Mouse (Mus musculus): Measurements from ENCODE around the gene Ppfia4. TPM values are rescaled to one million over a fixed set of nuclear protein-coding genes. Genes with fewer than 3 reads are reported as not detected.

The Ppfia4 gene
- polyA plus RNA-seq, 1 experiment from 2014 or later = 2.0 TPM

DNA sequence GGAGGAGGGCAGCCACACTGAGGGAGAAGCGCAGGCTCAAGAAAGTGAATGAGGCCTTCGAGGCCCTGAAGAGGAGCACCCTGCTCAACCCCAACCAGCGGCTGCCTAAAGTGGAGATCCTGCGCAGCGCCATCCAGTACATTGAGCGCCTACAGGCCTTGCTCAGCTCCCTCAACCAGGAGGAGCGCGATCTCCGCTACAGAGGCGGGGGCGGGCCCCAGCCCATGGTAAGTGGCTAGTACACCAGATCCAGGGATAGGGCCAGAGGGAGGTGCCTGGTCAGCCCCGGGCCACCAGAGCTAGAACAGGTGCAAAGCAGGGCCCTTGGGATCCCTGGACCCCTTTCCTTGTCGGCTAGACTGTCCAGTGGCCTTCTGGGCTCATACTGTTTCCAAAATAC lies 42.4 kb downstream of the Ppfia4 start:
- no peaks in the 10 kb centered on the region for H3K27me3 ChIP-seq (ENCODE audit: low read depth, poor library complexity, severe bottlenecking)
- H3K36me3 ChIP-seq = no peaks in the 10 kb centered on the region
- DNase-seq (ENCODE audit: low spot score) = no peak
- H3K4me3 ChIP-seq = no peak overlapping the region
- H3K27ac ChIP-seq (replicated peaks) = 0 out of 2 replicates have a peak overlapping the region, but pooled peaks have one; percentile 57
- H3K4me1 ChIP-seq = peaks cover 39% of the 10 kb centered on the region
- no peaks in the 10 kb centered on the region for H3K9me3 ChIP-seq (replicated peaks)
- WGBS = 88% methylated on average over 13 of the region's 13 CpGs

DNA sequence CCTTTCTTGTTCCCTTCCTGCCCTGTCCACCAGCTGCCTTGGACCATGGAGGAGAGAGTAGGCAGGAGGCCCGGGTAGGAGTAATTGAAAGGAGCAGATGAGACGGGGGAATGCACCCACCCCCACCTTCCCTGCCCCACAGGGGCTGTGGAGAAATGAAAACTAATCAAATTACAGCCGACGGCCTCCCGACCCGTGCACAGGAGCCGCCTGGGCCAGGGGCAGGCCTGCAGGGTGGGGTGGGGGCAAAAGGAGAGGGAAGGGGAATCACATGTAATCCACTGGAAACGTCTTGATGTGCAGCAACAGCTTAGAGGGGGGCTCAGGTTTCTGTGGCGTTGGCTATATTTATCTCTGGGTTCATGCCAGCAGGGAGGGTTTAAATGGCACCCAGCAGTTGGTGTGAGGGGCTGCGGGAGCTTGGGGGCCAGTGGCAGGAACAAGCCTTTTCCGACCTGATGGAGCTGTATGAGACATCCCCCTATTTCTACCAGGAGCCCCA lies 43.1 kb downstream of the Ppfia4 start, which contains the start of gene Myog:
Gene Myog (plus strand): TSS at position 392 of the 502 bp plus-strand sequence.
- DNase-seq (ENCODE audit: low spot score) = no peak
- Histone ChIP-seq H3K36me3 (no peaks in the 10 kb centered on the region), H3K4me3 (no peak within 1 kb of the TSS), H3K9me3 (replicated peaks) (no peaks in the 10 kb centered on the region), H3K27ac (replicated peaks) (peak within 1 kb of the TSS; percentile 57; the same call in 1 of the 2 replicates), H3K4me1 (peaks cover 39% of the 10 kb centered on the region), H3K27me3 (ENCODE audit: low read depth, poor library complexity, severe bottlenecking) (no peaks in the 10 kb centered on the region)
- 57% methylated on average over 11 of the region's 11 CpGs for WGBS

DNA sequence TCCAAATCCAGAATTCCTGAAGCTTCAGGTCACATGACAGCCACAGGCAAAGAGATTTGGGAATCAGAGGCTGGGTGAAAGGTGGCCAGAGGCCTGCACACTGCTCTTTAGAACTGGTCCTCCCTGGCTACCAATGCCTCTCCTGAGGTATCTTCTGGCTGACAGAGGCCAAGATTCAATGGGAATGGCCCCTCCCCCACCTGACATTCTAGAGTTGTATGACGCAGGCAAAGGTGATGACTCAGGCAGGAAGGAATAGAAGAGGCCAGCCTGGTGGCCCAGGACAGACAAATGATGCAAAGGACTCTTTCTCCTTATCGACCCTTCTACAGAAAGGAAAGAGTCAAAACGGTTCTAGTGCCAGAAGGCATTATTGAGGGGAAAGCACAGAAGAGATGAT lies 44.5 kb downstream of the Ppfia4 start:
- 81% methylated on average over 3 of the region's 3 CpGs for WGBS
- Histone ChIP-seq H3K9me3 (replicated peaks) (no peaks in the 10 kb centered on the region), H3K27ac (replicated peaks) (no peak overlapping the region), H3K36me3 (no peaks in the 10 kb centered on the region), H3K4me3 (no peak overlapping the region), H3K27me3 (ENCODE audit: low read depth, poor library complexity, severe bottlenecking) (no peaks in the 10 kb centered on the region), H3K4me1 (peaks cover 40% of the 10 kb centered on the region)
- DNase-seq (ENCODE audit: low spot score) = no peak

DNA sequence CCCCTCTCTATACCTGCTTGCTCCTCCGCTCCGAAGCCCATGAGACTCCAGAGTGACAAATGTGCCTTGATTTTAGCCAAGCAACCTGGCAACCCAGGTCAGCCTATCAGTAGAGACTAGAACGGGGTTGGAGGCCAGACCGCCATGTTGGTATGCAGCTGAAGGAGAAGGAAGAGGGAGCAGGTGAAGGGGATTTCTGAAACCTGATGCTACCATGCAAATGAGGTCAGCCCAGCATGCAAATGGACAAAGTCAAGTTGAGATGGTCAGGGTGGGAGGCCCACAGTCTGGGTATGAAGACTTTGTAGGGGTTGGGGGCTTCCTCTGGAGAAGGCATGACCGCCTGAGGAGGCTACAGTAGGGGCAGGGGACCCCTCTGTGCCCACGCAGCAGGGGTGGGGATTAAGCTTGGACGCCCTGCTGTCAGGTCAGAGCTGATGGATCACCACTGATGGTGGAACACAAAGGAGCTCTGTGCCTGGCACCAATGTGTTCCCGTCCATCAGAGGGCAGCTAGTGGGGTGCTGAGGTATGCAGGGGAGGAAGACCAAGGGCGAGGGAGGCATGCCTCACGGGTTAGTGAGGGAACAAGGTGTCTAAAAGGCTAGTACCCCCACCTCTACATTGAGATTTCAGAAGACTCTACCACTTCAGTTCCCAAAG lies 47.1 kb downstream of the Ppfia4 start:
- Histone ChIP-seq H3K27ac (replicated peaks) (0 out of 2 replicates have a peak overlapping the region, but pooled peaks have one; percentile 23), H3K27me3 (ENCODE audit: low read depth, poor library complexity, severe bottlenecking) (no peaks in the 10 kb centered on the region), H3K4me3 (no peak overlapping the region), H3K36me3 (no peaks in the 10 kb centered on the region), H3K4me1 (peaks cover 24% of the 10 kb centered on the region), H3K9me3 (replicated peaks) (no peaks in the 10 kb centered on the region)
- 60% methylated on average over 10 of the region's 10 CpGs for WGBS
- no peak for DNase-seq (ENCODE audit: low spot score)

DNA sequence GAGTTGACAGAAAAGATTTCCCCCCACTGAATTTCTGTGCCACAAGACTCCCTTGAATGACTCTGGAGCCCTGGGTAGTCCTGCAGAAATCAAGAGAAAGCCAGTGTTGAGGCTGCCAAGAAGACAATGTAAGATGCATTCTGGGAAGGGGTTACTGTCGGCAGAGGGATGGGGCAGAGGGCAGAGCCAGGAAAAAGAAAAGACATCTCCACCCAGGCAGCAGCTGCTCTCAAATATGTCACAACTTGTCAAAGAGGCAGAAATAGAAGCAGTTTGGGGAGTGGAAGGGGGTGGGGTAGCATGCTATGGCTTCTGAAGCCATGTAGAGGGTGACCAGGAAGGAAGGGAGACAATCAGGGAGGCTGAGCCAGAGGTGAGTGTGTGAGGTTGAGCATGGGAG lies 49.6 kb downstream of the Ppfia4 start:
- WGBS = 65% methylated on average over 1 of the region's 1 CpGs
- no peak for DNase-seq (ENCODE audit: low spot score)
- no peak overlapping the region for H3K27ac ChIP-seq (replicated peaks)

DNA sequence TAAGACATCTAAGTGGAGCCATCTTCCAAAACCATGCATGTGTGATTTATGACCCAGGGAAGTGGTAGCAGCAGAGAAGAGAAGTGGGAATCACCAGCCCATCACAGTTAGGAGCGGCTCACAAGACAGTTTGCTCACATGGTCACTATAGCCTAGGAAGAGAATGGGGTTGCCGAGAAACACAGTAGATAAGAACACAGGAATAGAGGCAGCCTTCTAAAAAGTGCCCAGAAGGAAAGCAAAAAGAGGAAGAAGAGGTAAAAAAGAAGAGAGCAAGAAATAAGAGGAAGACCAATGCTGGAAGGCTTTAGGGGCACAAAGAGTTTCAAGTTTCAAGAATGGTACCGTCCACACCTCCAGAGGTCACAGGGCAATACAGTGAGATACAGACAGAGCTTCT lies 50.4 kb downstream of the Ppfia4 start:
- H3K9me3 ChIP-seq (replicated peaks) = no peaks in the 10 kb centered on the region
- no peaks in the 10 kb centered on the region for H3K27me3 ChIP-seq (ENCODE audit: low read depth, poor library complexity, severe bottlenecking)
- WGBS = 85% methylated on average over 3 of the region's 3 CpGs
- H3K4me1 ChIP-seq = peaks cover 12% of the 10 kb centered on the region
- no peaks in the 10 kb centered on the region for H3K36me3 ChIP-seq
- no peak overlapping the region for H3K27ac ChIP-seq (replicated peaks)
- H3K4me3 ChIP-seq = no peak overlapping the region
- no peak for DNase-seq (ENCODE audit: low spot score)

More for the DNA sequence above, 49.6 kb downstream of the Ppfia4 start:
- no peaks in the 10 kb centered on the region for H3K9me3 ChIP-seq (replicated peaks)
- H3K27me3 ChIP-seq (ENCODE audit: low read depth, poor library complexity, severe bottlenecking) = no peaks in the 10 kb centered on the region
- H3K36me3 ChIP-seq = no peaks in the 10 kb centered on the region
- H3K4me3 ChIP-seq = no peak overlapping the region
- peaks cover 12% of the 10 kb centered on the region for H3K4me1 ChIP-seq

DNA sequence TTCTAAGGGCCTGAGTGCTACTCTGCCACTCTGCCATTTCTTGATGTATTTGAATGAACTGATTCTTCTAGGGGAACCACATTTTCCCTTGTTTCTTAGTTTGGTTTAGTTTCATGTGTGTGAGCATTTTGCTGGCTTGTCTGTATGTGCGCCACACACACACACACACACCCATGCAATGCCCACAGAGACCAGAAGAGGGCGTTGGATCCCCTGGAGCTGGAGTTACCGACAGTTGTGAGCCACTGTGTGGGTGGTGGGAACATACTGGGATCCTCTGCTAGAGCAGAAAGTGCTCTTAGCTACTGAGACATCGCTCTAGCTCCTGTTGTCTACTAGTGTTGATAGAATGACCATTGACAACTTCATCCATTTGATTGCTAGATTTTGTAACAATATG lies 51.2 kb downstream of the Ppfia4 start:
- H3K4me1 ChIP-seq = peaks cover 12% of the 10 kb centered on the region
- DNase-seq (ENCODE audit: low spot score) = no peak
- WGBS = 70% methylated on average over 4 of the region's 4 CpGs
- H3K36me3 ChIP-seq = no peaks in the 10 kb centered on the region
- H3K27ac ChIP-seq (replicated peaks) = no peak overlapping the region
- no peak overlapping the region for H3K4me3 ChIP-seq
- no peaks in the 10 kb centered on the region for H3K9me3 ChIP-seq (replicated peaks)
- no peaks in the 10 kb centered on the region for H3K27me3 ChIP-seq (ENCODE audit: low read depth, poor library complexity, severe bottlenecking)

DNA sequence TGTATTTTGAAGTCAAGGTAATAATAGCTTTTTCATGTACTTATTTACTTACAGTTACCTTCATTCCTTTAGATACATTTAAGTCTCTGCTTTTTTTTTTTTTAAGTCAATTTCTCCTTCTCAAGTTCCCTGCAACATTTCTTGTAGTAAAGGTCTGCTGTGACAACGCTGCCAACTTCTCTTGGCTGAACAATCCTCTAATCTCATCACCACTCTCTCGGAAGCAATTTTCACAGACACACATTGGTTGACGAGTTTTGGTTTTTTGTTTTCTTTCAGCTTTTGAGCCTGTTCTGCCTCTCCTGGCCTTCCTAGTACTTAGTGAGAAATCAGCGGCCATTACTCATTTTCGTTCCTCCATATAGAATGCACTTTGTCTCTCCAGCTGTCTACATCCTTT lies 52.6 kb downstream of the Ppfia4 start:
- WGBS = 83% methylated on average over 5 of the region's 5 CpGs
- Histone ChIP-seq H3K4me1 (peaks cover 5% of the 10 kb centered on the region; the same call in 1 of the 2 replicates), H3K36me3 (no peaks in the 10 kb centered on the region), H3K4me3 (no peak overlapping the region), H3K9me3 (replicated peaks) (no peaks in the 10 kb centered on the region), H3K27me3 (ENCODE audit: low read depth, poor library complexity, severe bottlenecking) (no peaks in the 10 kb centered on the region; the same call in 1 of the 2 replicates), H3K27ac (replicated peaks) (no peak overlapping the region)
- no peak for DNase-seq (ENCODE audit: low spot score)

DNA sequence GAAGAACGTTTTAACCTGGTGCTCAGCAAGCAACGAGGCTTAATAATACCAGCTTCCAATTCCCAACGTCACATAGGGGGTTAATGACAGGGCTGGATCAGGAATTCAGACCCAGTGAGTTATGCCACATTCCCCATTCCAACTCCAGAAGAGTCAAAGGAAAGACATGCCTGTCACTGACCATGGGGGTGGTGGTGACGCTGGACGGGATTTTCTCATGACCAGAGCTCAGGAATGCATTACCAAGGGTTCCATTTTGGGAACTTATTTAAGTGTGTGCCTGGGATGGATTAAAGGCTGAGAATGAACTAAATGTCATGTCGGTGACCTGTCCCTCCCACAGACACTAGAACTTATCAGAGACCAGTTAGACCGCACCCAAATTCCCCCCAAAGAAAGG lies 55.9 kb downstream of the Ppfia4 start:
- WGBS = 87% methylated on average over 7 of the region's 7 CpGs
- Histone ChIP-seq H3K9me3 (replicated peaks) (no peaks in the 10 kb centered on the region), H3K27ac (replicated peaks) (no peak overlapping the region), H3K4me1 (peaks cover 14% of the 10 kb centered on the region; the same call in 1 of the 2 replicates), H3K36me3 (no peaks in the 10 kb centered on the region), H3K4me3 (no peak overlapping the region), H3K27me3 (ENCODE audit: low read depth, poor library complexity, severe bottlenecking) (no peaks in the 10 kb centered on the region; the same call in 1 of the 2 replicates)
- DNase-seq (ENCODE audit: low spot score) = no peak

DNA sequence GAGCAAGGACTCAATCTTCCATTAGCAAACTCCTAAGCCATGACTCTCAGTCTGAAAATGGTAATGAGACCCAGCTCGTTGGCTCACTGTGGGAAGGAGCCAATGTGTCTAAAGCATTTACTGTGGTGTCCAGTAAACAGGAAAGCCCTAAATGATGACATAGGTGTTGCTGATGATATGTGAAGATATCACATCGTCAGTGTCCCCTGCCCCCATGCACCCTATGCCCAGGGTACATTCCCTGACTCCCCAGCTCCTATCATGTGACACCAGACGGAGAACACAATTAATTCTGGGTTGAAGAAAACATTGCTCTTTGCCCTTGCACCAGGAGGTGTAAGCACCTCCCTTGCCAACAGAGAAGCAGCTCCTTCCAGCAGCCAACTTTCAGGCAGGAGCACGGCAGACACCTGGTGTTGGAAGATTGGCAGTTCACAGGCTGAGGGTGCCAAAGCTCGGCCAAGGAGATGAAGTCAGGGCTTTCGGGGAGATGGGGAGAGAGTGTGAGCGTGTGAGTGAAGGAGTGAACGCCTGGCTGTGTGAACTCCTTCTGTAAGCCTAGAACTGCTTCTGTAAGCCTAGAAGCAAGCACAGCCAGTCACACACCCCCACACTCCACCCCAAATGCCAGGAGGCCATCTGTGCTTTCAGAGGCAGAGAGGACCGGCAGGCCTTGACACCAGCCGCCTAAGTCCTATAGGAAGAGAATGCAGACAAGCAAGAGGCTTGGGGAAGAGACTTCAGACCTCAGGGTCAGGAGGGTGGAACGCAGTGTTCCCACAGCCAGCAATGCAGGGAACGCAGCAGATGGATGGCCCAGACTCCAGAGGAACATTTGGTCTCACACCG lies 56.9 kb downstream of the Ppfia4 start:
- no peaks in the 10 kb centered on the region for H3K36me3 ChIP-seq
- H3K4me1 ChIP-seq = peaks cover 14% of the 10 kb centered on the region; the same call in 1 of the 2 replicates
- 82% methylated on average over 13 of the region's 13 CpGs for WGBS
- H3K4me3 ChIP-seq = no peak overlapping the region
- no peak for DNase-seq (ENCODE audit: low spot score)
- H3K9me3 ChIP-seq (replicated peaks) = no peaks in the 10 kb centered on the region
- H3K27me3 ChIP-seq (ENCODE audit: low read depth, poor library complexity, severe bottlenecking) = no peaks in the 10 kb centered on the region; the same call in 1 of the 2 replicates
- H3K27ac ChIP-seq (replicated peaks) = no peak overlapping the region

DNA sequence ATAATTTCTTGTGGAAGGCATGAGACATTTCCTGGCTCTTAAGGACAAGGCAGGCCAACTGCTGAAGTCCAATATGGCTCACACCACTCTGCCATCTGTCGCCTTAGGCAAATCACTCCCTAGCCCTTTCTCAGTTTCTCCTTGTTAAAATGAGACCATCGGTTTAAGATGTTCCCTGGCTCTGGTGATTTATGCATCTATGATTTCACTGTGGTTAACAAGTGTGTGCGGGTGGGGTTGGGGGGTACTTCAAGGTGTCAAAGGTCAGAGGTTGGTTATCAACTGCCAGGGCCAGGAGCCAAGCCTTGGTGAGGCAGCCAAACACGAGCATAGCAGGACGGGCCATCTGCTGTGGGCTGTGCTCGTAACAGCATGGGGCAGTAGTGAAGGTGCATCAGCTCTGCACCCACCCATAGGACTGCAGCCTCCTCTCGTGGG lies 58.2 kb downstream of the Ppfia4 start:
- no peaks in the 10 kb centered on the region; the same call in 1 of the 2 replicates for H3K27me3 ChIP-seq (ENCODE audit: low read depth, poor library complexity, severe bottlenecking)
- DNase-seq (ENCODE audit: low spot score) = no peak
- WGBS = 90% methylated on average over 7 of the region's 7 CpGs
- H3K4me3 ChIP-seq = no peak overlapping the region
- H3K9me3 ChIP-seq (replicated peaks) = no peaks in the 10 kb centered on the region
- H3K36me3 ChIP-seq = no peaks in the 10 kb centered on the region
- H3K4me1 ChIP-seq = peaks cover 14% of the 10 kb centered on the region; the same call in 1 of the 2 replicates
- no peak overlapping the region for H3K27ac ChIP-seq (replicated peaks)

DNA sequence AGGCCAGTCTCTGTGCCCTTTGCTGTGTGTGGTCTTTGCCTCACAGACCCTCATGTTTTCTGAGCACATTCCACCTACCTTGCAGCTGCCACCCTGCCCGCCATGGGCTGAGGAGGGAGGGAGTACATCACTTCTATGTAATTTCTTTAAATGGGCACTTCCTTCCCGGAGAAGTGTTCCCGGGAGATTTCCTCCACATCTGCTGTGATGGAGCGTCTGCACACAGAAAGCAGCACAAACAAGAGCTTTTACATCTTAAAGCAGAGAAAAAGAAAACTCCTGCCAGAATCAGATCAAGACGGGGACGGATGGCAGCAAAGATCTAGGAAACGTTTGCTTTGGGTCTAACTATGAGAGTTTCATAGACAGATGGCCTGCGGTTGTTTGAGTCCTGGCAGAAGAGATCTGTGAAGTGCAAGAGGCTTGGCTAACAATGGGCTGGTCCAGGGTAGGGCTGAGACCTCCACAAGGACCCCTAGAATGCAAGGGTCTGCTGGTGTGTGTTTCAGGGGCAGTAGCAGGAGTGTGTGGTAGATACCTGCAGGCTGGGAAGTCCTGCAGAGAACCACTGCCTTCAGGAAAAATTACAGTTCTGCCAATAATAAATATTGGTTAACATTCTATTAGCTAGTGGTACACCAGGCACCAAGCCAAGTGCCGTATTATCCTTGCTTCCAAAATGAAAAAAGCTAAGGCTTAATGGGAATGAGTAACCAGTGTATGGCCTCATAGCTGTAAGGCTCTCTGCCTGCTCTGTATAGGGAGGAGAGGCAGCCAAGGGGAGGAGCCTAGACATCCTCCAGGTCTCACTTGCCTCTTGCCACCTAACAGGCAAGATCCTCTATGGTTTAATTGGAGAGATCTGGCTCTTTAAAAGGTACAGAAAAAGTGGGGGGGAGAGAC lies 59.0 kb downstream of the Ppfia4 start:
- no peaks in the 10 kb centered on the region; the same call in 1 of the 2 replicates for H3K27me3 ChIP-seq (ENCODE audit: low read depth, poor library complexity, severe bottlenecking)
- H3K4me1 ChIP-seq = peaks cover 14% of the 10 kb centered on the region; the same call in 1 of the 2 replicates
- no peaks in the 10 kb centered on the region for H3K36me3 ChIP-seq
- no peak overlapping the region for H3K27ac ChIP-seq (replicated peaks)
- DNase-seq (ENCODE audit: low spot score) = no peak
- 70% methylated on average over 9 of the region's 9 CpGs for WGBS
- H3K9me3 ChIP-seq (replicated peaks) = no peaks in the 10 kb centered on the region
- H3K4me3 ChIP-seq = no peak overlapping the region
